Mouse (Mus musculus) limb, embryonic 14.5 days (tissue): Measurements from ENCODE around the gene 2510039O18Rik. TPM values are rescaled to one million over a fixed set of nuclear protein-coding genes. Genes with fewer than 3 reads are reported as not detected.

Experiments
- ATAC-seq: fragments of 200-750 bp; cut with Nextera tagmentation; 2 replicates; pipeline ENCODE4 v1.8.0; 2017; ENCODE audit warnings: low read depth, moderate number of reproducible peaks, moderate TSS enrichment; ENCODE audit not compliant: low FRiP score
- DNase-seq: peaks from one replicate; pipeline ENCODE4 v3.0.0-alpha.2; 2015; ENCODE audit warnings: low spot score
- H3K27ac ChIP-seq: fragments of 300-500 bp; sonication (generic); replicated peaks from 2 replicates; pipeline ENCODE4 v1.5.1; 2014; ENCODE audit warnings: low read depth, mild to moderate bottlenecking, low read length, moderate library complexity, mixed read lengths
- H3K27me3 ChIP-seq: fragments of 300-500 bp; sonication (generic); 2 replicates; pipeline ENCODE4 v1.6.1; 2014; ENCODE audit warnings: low read length, mixed read lengths; ENCODE audit not compliant: control insufficient read depth, insufficient read depth
- H3K36me3 ChIP-seq: fragments of 300-500 bp; sonication (generic); 2 replicates; pipeline ENCODE4 v1.6.1; 2014; ENCODE audit warnings: mild to moderate bottlenecking, low read length, moderate library complexity, mixed read lengths; ENCODE audit not compliant: control insufficient read depth, insufficient read depth
- H3K4me1 ChIP-seq: fragments of 300-500 bp; sonication (generic); 2 replicates; pipeline ENCODE4 v1.6.1; 2014; ENCODE audit warnings: antibody characterized with exemption, low read length, mixed read lengths; ENCODE audit not compliant: control insufficient read depth, insufficient read depth
- H3K4me2 ChIP-seq: fragments of 300-500 bp; sonication (generic); replicated peaks from 2 replicates; pipeline ENCODE4 v1.6.1; 2014; ENCODE audit warnings: low read depth, mild to moderate bottlenecking, low read length, moderate library complexity; ENCODE audit not compliant: severe bottlenecking
- H3K4me3 ChIP-seq: fragments of 300-500 bp; sonication (generic); replicated peaks from 2 replicates; pipeline ENCODE4 v1.5.1; 2014; ENCODE audit warnings: low read length
- H3K9ac ChIP-seq: fragments of 300-500 bp; sonication (generic); 2 replicates; pipeline ENCODE4 v1.6.1; 2014; ENCODE audit warnings: mild to moderate bottlenecking, low read depth, low read length, moderate library complexity; ENCODE audit not compliant: severe bottlenecking
- H3K9me3 ChIP-seq: fragments of 300-500 bp; sonication (generic); 2 replicates; pipeline ENCODE4 v1.6.1; 2016; ENCODE audit warnings: low read length; ENCODE audit not compliant: control insufficient read depth
- POLR2A ChIP-seq: fragments of 200-500 bp; IDR thresholded peaks from 2 replicates; pipeline ENCODE4 v1.8.0; 2012; ENCODE audit warnings: inconsistent platforms, mild to moderate bottlenecking, moderate library complexity, borderline replicate concordance; ENCODE audit not compliant: insufficient read depth, insufficient read length; ENCODE audit errors: extremely low read depth
- WGBS: fragments of 180-500 bp; shearing (Covaris S2); extraction: QIAGEN DNeasy Blood & Tissue Kit; methylation state at CpG from one replicate; pipeline ENCODE4 v1.1.7; 2014; 5-methylcytosine and 5-hydroxymethylcytosine counted together
- polyA plus RNA-seq, 2 experiments: library from polyadenylated mRNA; depleted of rRNA in 1 of 2; stranded (reverse) in 1 of 2; unstranded in 1 of 2; fragments of >200 nt; fragmentation: Nextera tagmentation in 1 of 2; extraction: Ambion mirVana in 1 of 2; gene quantifications; 2 replicates each; pipeline versions ENCODE4 v1.2.1 to v1.2.3; 2012 to 2014

The 2510039O18Rik gene
- polyA plus RNA-seq, 2 experiments = 25.9 to 63.2 TPM

GRCm38 (mm10) chr4:147959881-147960831, 19.5 kb downstream of the 2510039O18Rik start:
- Histone ChIP-seq H3K27ac (no peak overlapping the region), H3K27me3 (no peaks in the 10 kb centered on the region), H3K36me3 (no peaks in the 10 kb centered on the region), H3K9me3 (no peaks in the 10 kb centered on the region), H3K9ac (no peak overlapping the region), H3K4me1 (no peaks in the 10 kb centered on the region), H3K4me2 (no peak overlapping the region), H3K4me3 (no peak overlapping the region)
- DNase-seq (peak; percentile 73), ATAC-seq (no peak)
- 39% methylated on average over 6 of the region's 6 CpGs for WGBS
- TF ChIP-seq POLR2A = no peak

DNA sequence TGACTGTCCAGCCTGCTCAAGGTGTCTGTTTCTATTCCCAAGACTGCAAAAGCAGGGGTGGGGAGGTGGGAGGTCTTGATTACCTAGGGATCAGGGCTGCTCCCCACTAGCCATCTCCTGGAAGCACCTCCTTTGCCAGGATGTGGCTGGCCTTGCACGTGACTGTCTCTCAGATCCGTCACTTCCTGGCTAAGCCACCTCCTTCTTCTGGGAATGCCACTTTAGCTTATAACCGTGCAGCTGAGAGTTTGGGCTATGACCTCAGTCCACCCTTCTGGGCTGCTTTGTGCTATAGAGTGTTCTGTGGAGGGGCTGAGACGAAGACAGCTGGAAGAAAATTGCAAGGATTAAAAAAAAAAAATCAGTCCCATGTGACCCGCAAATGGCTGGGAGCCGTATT, 22.1 kb downstream of the 2510039O18Rik start:
- DNase-seq = no peak
- Histone ChIP-seq H3K36me3 (no peaks in the 10 kb centered on the region), H3K4me3 (no peak overlapping the region), H3K27me3 (no peaks in the 10 kb centered on the region), H3K27ac (no peak overlapping the region), H3K9ac (no peak overlapping the region), H3K4me1 (no peaks in the 10 kb centered on the region), H3K4me2 (no peak overlapping the region), H3K9me3 (no peaks in the 10 kb centered on the region)
- WGBS = 50% methylated on average over 6 of the region's 6 CpGs
- ATAC-seq = no peak
- TF ChIP-seq POLR2A = no peak

GRCm38 (mm10) chr4:147963623-147964022, 22.9 kb downstream of the 2510039O18Rik start:
- Histone ChIP-seq H3K27me3 (no peaks in the 10 kb centered on the region), H3K4me2 (no peak overlapping the region), H3K27ac (no peak overlapping the region), H3K9me3 (no peaks in the 10 kb centered on the region), H3K9ac (no peak overlapping the region), H3K4me1 (no peaks in the 10 kb centered on the region), H3K4me3 (no peak overlapping the region), H3K36me3 (no peaks in the 10 kb centered on the region)
- ATAC-seq = no peak
- no peak for TF ChIP-seq POLR2A
- no peak for DNase-seq
- WGBS = 85% methylated on average over 15 of the region's 15 CpGs

GRCm38 (mm10) chr4:147965712-147966111, 25.0 kb downstream of the 2510039O18Rik start:
- Histone ChIP-seq H3K4me2 (no peak overlapping the region), H3K36me3 (no peaks in the 10 kb centered on the region), H3K9me3 (no peaks in the 10 kb centered on the region), H3K4me3 (no peak overlapping the region), H3K27me3 (no peaks in the 10 kb centered on the region), H3K27ac (no peak overlapping the region), H3K9ac (no peak overlapping the region), H3K4me1 (no peaks in the 10 kb centered on the region)
- WGBS = 75% methylated on average over 7 of the region's 7 CpGs
- ATAC-seq = no peak
- DNase-seq = no peak
- TF ChIP-seq POLR2A = no peak

GRCm38 (mm10) chr4:147968816-147969215, 28.1 kb downstream of the 2510039O18Rik start:
- Histone ChIP-seq H3K4me2 (no peak overlapping the region), H3K27ac (no peak overlapping the region), H3K36me3 (no peaks in the 10 kb centered on the region), H3K4me1 (no peaks in the 10 kb centered on the region), H3K9me3 (no peaks in the 10 kb centered on the region), H3K4me3 (no peak overlapping the region), H3K9ac (no peak overlapping the region), H3K27me3 (no peaks in the 10 kb centered on the region)
- ATAC-seq (no peak), DNase-seq (no peak)
- no peak for TF ChIP-seq POLR2A
- 67% methylated on average over 2 of the region's 2 CpGs for WGBS
